Mouse (Mus musculus) embryonic facial prominence, embryonic 14.5 days (tissue): ENCODE data around the gene Samhd1. TPM values are rescaled to one million over a fixed set of nuclear protein-coding genes. Genes with fewer than 3 reads are reported as not detected.

Experiments
- ATAC-seq: fragments of 200-750 bp; cut with Nextera tagmentation; 2 replicates; pipeline ENCODE4 v1.8.0; 2017; ENCODE audit warnings: low read depth, moderate number of reproducible peaks, moderate TSS enrichment
- DNase-seq: peaks from one replicate; pipeline ENCODE4 v3.0.0-alpha.2; 2015; ENCODE audit warnings: low spot score
- H3K27ac ChIP-seq: fragments of 300-500 bp; sonication (generic); replicated peaks from 2 replicates; pipeline ENCODE4 v1.5.1; 2014; ENCODE audit warnings: low read depth, mild to moderate bottlenecking, low read length, moderate library complexity
- H3K27me3 ChIP-seq: fragments of 300-500 bp; sonication (generic); replicated peaks from 2 replicates; pipeline ENCODE4 v1.6.1; 2014; ENCODE audit warnings: low read length; ENCODE audit not compliant: control insufficient read depth, insufficient read depth
- H3K36me3 ChIP-seq: fragments of 300-500 bp; sonication (generic); 2 replicates; pipeline ENCODE4 v1.6.1; 2014; ENCODE audit warnings: low read length, mixed read lengths; ENCODE audit not compliant: control insufficient read depth, insufficient read depth
- H3K4me1 ChIP-seq: fragments of 300-500 bp; sonication (generic); 2 replicates; pipeline ENCODE4 v1.6.1; 2014; ENCODE audit warnings: antibody characterized with exemption, low read length; ENCODE audit not compliant: control insufficient read depth, insufficient read depth
- H3K4me2 ChIP-seq: fragments of 300-500 bp; sonication (generic); 2 replicates; pipeline ENCODE4 v1.6.1; 2014; ENCODE audit warnings: low read depth, mild to moderate bottlenecking, low read length, moderate library complexity, mixed read lengths
- H3K4me3 ChIP-seq: fragments of 300-500 bp; sonication (generic); 2 replicates; pipeline ENCODE4 v1.5.1; 2014; ENCODE audit warnings: low read depth, mild to moderate bottlenecking, low read length
- H3K9ac ChIP-seq: fragments of 300-500 bp; sonication (generic); 2 replicates; pipeline ENCODE4 v1.6.1; 2014; ENCODE audit warnings: low read depth, mild to moderate bottlenecking, low read length, moderate library complexity, mixed read lengths
- H3K9me3 ChIP-seq: fragments of 300-500 bp; sonication (generic); 2 replicates; pipeline ENCODE4 v1.6.1; 2016; ENCODE audit warnings: low read length; ENCODE audit not compliant: control insufficient read depth
- WGBS: fragments of 180-500 bp; shearing (Covaris S2); extraction: QIAGEN DNeasy Blood & Tissue Kit; methylation state at CpG from one replicate; pipeline ENCODE4 v1.1.7; 2014; 5-methylcytosine and 5-hydroxymethylcytosine counted together
- polyA plus RNA-seq: library from polyadenylated mRNA; unstranded; fragments of >200 nt; fragmentation: Nextera tagmentation; extraction: Ambion mirVana; gene quantifications from 2 replicates; pipeline ENCODE4 v1.2.1, GENCODE M21; 2014

Gene Samhd1
- polyA plus RNA-seq, 1 experiment from 2014 or later = 24.0 TPM

- H3K4me2 ChIP-seq = no peak overlapping the region
- H3K4me1 ChIP-seq = no peaks in the 10 kb centered on the region
- WGBS = 91% methylated on average over 8 of the region's 8 CpGs
- H3K9ac ChIP-seq = no peak overlapping the region
- peaks cover 50% of the 10 kb centered on the region for H3K36me3 ChIP-seq
- DNase-seq (no peak), ATAC-seq (no peak)
- no peaks in the 10 kb centered on the region for H3K27me3 ChIP-seq
- no peak overlapping the region for H3K4me3 ChIP-seq
- no peaks in the 10 kb centered on the region for H3K9me3 ChIP-seq
- no peak overlapping the region for H3K27ac ChIP-seq
Measured at GRCm38 (mm10) chr2:157121766-157122165, 13.3 kb downstream of the Samhd1 start.

DNA sequence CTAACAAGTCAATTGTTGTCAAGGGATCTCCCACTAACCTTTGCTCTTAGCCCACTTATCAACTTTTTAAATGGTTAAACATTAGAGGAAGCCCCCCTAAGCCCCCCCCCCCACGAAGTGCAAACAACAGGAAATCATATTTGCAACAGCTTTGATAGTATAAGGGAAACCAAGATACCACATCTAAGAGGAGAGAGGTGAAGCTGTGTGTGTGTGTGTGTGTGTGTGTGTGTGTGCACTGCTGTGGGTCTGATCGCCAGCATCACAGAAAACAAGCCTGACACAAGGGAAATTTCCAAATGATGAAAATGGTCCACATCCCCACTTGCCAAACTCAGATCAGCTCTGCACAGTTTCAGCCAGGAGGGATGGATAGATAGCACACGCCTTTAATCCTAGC lies 16.0 kb downstream of the Samhd1 start:
- no peaks in the 10 kb centered on the region for H3K27me3 ChIP-seq
- no peak overlapping the region for H3K27ac ChIP-seq
- peaks cover 48% of the 10 kb centered on the region for H3K36me3 ChIP-seq
- DNase-seq (no peak), ATAC-seq (no peak)
- no peak overlapping the region for H3K9ac ChIP-seq
- H3K9me3 ChIP-seq = no peaks in the 10 kb centered on the region
- no peak overlapping the region for H3K4me2 ChIP-seq
- no peak overlapping the region for H3K4me3 ChIP-seq
- WGBS = 82% methylated on average over 3 of the region's 3 CpGs
- H3K4me1 ChIP-seq = no peaks in the 10 kb centered on the region

DNA sequence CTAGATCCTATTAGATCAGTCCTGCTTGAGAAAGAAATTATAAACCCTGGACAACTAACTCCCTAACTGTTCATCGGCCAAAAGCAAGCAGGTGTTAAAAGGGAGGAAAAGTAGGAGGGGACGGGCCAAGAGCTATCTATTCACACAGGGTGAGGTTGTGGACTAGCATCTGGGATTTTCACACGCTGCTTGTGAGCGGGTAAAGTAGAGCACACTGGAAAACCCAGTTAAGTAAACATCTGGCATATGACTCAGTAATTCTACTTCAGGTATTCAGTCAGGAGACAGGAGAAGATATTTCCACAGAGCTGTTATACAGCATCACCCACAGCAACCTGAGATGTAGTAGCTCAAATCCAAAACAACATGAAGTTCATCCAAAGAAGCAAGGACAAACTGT lies 16.5 kb downstream of the Samhd1 start:
- Histone ChIP-seq H3K9me3 (no peaks in the 10 kb centered on the region), H3K4me3 (no peak overlapping the region), H3K36me3 (peaks cover 52% of the 10 kb centered on the region), H3K4me1 (no peaks in the 10 kb centered on the region), H3K27ac (no peak overlapping the region), H3K4me2 (no peak overlapping the region), H3K27me3 (no peaks in the 10 kb centered on the region), H3K9ac (no peak overlapping the region)
- WGBS = 90% methylated on average over 4 of the region's 4 CpGs
- ATAC-seq (no peak), DNase-seq (no peak)

DNA sequence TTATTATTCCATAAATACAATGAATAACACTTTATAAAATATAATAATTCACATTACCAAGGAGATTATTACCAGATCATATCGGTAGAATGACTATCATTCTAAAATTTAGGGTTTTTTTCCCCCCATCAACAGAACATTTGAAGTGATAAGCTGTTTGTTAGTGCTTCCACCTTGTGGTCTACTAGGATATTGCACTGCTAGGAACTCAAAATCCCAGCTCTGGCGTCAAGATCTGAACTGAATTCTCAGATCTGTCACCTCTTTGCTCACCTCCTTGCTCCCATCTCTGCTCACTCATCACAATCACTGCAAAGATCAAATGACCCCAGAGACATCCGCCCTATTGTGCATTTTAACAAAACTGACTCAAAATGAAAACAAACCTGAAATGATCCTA lies 18.1 kb downstream of the Samhd1 start:
- Histone ChIP-seq H3K4me1 (no peaks in the 10 kb centered on the region), H3K4me3 (no peak overlapping the region), H3K9me3 (no peaks in the 10 kb centered on the region), H3K9ac (no peak overlapping the region), H3K27ac (no peak overlapping the region), H3K4me2 (no peak overlapping the region), H3K36me3 (peaks cover 64% of the 10 kb centered on the region), H3K27me3 (no peaks in the 10 kb centered on the region)
- ATAC-seq (no peak), DNase-seq (peak; percentile 45)
- WGBS = 14% methylated on average over 3 of the region's 3 CpGs

DNA sequence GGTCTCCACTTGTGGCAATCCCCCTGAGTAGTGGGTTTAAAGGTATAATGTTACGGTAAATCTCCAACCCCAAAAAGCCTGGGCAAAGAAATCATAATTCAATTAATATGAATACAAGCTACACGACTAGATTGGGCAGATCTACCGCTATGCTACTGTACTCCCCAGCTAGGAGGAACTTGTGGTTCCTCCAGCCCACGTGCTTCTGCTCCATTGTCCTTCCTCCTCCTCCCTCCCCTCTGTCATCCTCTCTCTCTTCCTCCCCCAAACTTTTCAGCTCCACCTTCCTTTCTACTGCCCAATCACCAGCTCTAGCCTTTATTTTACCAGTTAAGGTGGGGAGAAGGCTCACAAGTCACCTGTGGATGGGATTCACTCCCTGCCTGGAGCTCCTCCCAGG lies 26.8 kb downstream of the Samhd1 start:
- 82% methylated on average over 4 of the region's 4 CpGs for WGBS
- ATAC-seq (no peak), DNase-seq (no peak)
- Histone ChIP-seq H3K36me3 (peaks cover 88% of the 10 kb centered on the region), H3K4me3 (no peak overlapping the region), H3K9ac (no peak overlapping the region), H3K27me3 (no peaks in the 10 kb centered on the region), H3K4me1 (no peaks in the 10 kb centered on the region), H3K9me3 (no peaks in the 10 kb centered on the region), H3K27ac (no peak overlapping the region), H3K4me2 (no peak overlapping the region)

DNA sequence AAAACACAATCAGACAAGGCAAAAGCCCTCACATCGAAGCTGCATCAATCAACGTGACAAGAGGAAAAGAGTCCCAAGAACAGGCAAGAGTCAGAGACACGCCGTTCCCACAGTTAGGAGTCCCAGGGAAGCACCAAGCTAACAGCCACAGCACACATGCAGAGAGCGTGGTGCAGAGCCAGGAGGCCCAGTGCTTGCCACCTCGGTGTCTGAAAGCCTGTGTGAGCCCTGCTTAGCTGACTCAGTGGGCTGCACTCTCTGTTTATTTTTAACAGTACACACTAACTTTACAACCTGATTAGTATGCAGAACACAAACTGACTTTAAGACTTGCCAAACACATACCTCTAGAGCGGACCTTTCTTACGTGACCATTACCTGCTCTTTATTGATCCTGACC lies 30.6 kb downstream of the Samhd1 start:
- Histone ChIP-seq H3K4me1 (no peaks in the 10 kb centered on the region), H3K27me3 (no peaks in the 10 kb centered on the region), H3K27ac (no peak overlapping the region), H3K9ac (no peak overlapping the region), H3K4me3 (no peak overlapping the region), H3K9me3 (no peaks in the 10 kb centered on the region), H3K4me2 (no peak overlapping the region), H3K36me3 (peaks cover 85% of the 10 kb centered on the region)
- ATAC-seq (no peak), DNase-seq (no peak)
- WGBS = 88% methylated on average over 8 of the region's 8 CpGs

DNA sequence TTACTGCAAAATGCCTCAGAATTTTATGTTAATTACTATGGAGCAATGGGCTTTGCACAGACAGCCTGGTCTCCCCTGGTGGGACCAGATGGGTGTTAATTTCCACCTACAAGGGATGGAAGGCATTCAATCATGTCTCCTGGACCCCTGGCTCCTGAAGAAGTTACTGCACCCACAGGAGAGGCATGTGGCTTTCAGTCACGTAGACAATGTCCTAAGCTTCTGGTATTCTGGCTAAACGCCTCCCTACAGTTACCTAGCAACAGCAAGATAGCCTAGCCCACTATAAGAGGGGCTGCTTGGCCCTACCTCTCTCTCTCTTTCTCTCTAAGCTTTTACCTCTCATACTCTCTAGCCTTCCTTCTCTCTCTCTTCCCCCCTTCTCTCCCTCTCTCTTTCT lies 32.8 kb downstream of the Samhd1 start:
- ATAC-seq (no peak), DNase-seq (no peak)
- no peak overlapping the region for H3K4me2 ChIP-seq
- no peak overlapping the region for H3K27ac ChIP-seq
- peaks cover 81% of the 10 kb centered on the region for H3K36me3 ChIP-seq
- no peaks in the 10 kb centered on the region for H3K9me3 ChIP-seq
- H3K4me3 ChIP-seq = no peak overlapping the region
- H3K27me3 ChIP-seq = no peaks in the 10 kb centered on the region
- no peak overlapping the region for H3K9ac ChIP-seq
- H3K4me1 ChIP-seq = no peaks in the 10 kb centered on the region
- 64% methylated on average over 2 of the region's 2 CpGs for WGBS

DNA sequence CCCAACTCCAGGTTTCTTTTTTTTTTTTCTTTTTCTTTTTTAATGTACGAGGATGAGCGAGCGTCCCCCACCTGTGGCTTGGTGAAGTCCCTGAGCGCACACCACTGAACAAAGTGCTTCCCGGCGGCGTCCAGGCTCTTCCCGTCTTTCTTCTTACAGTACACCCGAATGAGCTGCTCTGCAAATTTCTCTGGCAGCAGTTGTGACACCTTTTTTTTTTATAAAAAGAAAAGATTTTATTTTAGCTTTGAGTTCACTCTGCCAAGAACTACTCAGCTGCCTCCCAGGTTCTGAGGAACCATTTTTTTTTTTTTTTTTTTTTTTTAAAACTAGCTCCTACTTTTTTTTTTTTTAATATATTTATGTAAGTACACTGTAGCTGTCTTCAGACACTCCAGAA lies 33.4 kb downstream of the Samhd1 start:
- ATAC-seq = no peak
- Histone ChIP-seq H3K36me3 (peaks cover 79% of the 10 kb centered on the region), H3K4me3 (no peak overlapping the region), H3K9ac (no peak overlapping the region), H3K9me3 (no peaks in the 10 kb centered on the region), H3K27ac (no peak overlapping the region), H3K4me1 (no peaks in the 10 kb centered on the region), H3K27me3 (no peaks in the 10 kb centered on the region), H3K4me2 (no peak overlapping the region)
- no peak for DNase-seq
- 97% methylated on average over 9 of the region's 9 CpGs for WGBS

- Histone ChIP-seq H3K9ac (no peak overlapping the region), H3K4me3 (no peak overlapping the region), H3K27me3 (no peaks in the 10 kb centered on the region), H3K27ac (no peak overlapping the region), H3K4me1 (no peaks in the 10 kb centered on the region), H3K36me3 (peaks cover 66% of the 10 kb centered on the region), H3K9me3 (no peaks in the 10 kb centered on the region), H3K4me2 (no peak overlapping the region)
- ATAC-seq (no peak), DNase-seq (no peak)
- WGBS = 93% methylated on average over 12 of the region's 12 CpGs
Measured at GRCm38 (mm10) chr2:157100319-157100605, 34.8 kb downstream of the Samhd1 start.
